Mouse (Mus musculus) neural tube, embryonic 15.5 days (tissue): ENCODE results near the gene Hck. TPM values are rescaled to one million over a fixed set of nuclear protein-coding genes. Genes with fewer than 3 reads are reported as not detected.

Source experiments
- ATAC-seq: fragments of 200-750 bp; cut with Nextera tagmentation; 2 replicates; pipeline ENCODE4 v1.8.0; 2017; ENCODE audit warnings: mild to moderate bottlenecking, moderate TSS enrichment, moderate library complexity; ENCODE audit not compliant: low FRiP score
- H3K27ac ChIP-seq: fragments of 300-500 bp; sonication (generic); replicated peaks from 2 replicates; pipeline ENCODE4 v1.5.1; 2015; ENCODE audit warnings: mild to moderate bottlenecking, inconsistent platforms
- H3K27me3 ChIP-seq: fragments of 300-500 bp; sonication (generic); replicated peaks from 2 replicates; pipeline ENCODE4 v1.6.1; 2015; ENCODE audit warnings: inconsistent platforms
- H3K36me3 ChIP-seq: fragments of 300-500 bp; sonication (generic); 2 replicates; pipeline ENCODE4 v1.6.1; 2015; ENCODE audit warnings: inconsistent platforms
- H3K4me1 ChIP-seq: fragments of 300-500 bp; sonication (generic); 2 replicates; pipeline ENCODE4 v1.6.1; 2015; ENCODE audit warnings: inconsistent platforms
- H3K4me2 ChIP-seq: fragments of 300-500 bp; sonication (generic); 2 replicates; pipeline ENCODE4 v1.6.1; 2015; ENCODE audit warnings: inconsistent platforms, mild to moderate bottlenecking, moderate library complexity
- H3K4me3 ChIP-seq: fragments of 300-500 bp; sonication (generic); replicated peaks from 2 replicates; pipeline ENCODE4 v1.5.1; 2015; ENCODE audit warnings: mild to moderate bottlenecking, inconsistent platforms
- H3K9ac ChIP-seq: fragments of 300-500 bp; sonication (generic); replicated peaks from 2 replicates; pipeline ENCODE4 v1.6.1; 2015; ENCODE audit warnings: mild to moderate bottlenecking, inconsistent platforms
- H3K9me3 ChIP-seq: fragments of 300-500 bp; sonication (generic); replicated peaks from 2 replicates; pipeline ENCODE4 v1.6.1; 2016; ENCODE audit warnings: inconsistent platforms
- WGBS: fragments of 180-500 bp; shearing (Covaris S2); methylation state at CpG from one replicate; pipeline ENCODE4 v1.1.7; 2015; ENCODE audit warnings: mixed read lengths; 5-methylcytosine and 5-hydroxymethylcytosine counted together
- polyA plus RNA-seq: library from polyadenylated mRNA; unstranded; fragments of >200 nt; fragmentation: Nextera tagmentation; extraction: Ambion mirVana; gene quantifications from 2 replicates; pipeline ENCODE4 v1.2.1, GENCODE M21; 2015

Hck gene
- polyA plus RNA-seq, 1 experiment from 2014 or later, result 3.2 TPM

- Histone ChIP-seq H3K9ac (no peak overlapping the region), H3K36me3 (peaks cover 92% of the 10 kb centered on the region), H3K4me1 (no peaks in the 10 kb centered on the region), H3K27ac (no peak overlapping the region), H3K27me3 (no peaks in the 10 kb centered on the region), H3K4me3 (no peak overlapping the region), H3K9me3 (no peaks in the 10 kb centered on the region), H3K4me2 (no peak overlapping the region)
- no peak for ATAC-seq
- 85% methylated on average over 2 of the region's 2 CpGs for WGBS
Measured at GRCm38 (mm10) chr2:153186176-153186591, 77.9 kb downstream of the Hck start.

- 94% methylated on average over 2 of the region's 2 CpGs for WGBS
- no peak overlapping the region for H3K4me3 ChIP-seq
- no peaks in the 10 kb centered on the region for H3K9me3 ChIP-seq
- no peaks in the 10 kb centered on the region for H3K27me3 ChIP-seq
- H3K4me1 ChIP-seq, result no peaks in the 10 kb centered on the region
- ATAC-seq, result no peak
- peaks cover 94% of the 10 kb centered on the region for H3K36me3 ChIP-seq
- no peak overlapping the region for H3K4me2 ChIP-seq
- no peak overlapping the region for H3K9ac ChIP-seq
- H3K27ac ChIP-seq, result no peak overlapping the region
Measured at GRCm38 (mm10) chr2:153187848-153188247, 79.6 kb downstream of the Hck start.

- no peak overlapping the region for H3K4me3 ChIP-seq
- 91% methylated on average over 2 of the region's 2 CpGs for WGBS
- no peak overlapping the region for H3K9ac ChIP-seq
- H3K27me3 ChIP-seq, result no peaks in the 10 kb centered on the region
- no peak overlapping the region for H3K27ac ChIP-seq
- H3K4me2 ChIP-seq, result no peak overlapping the region
- no peak for ATAC-seq
- H3K4me1 ChIP-seq, result no peaks in the 10 kb centered on the region
- peaks cover 88% of the 10 kb centered on the region for H3K36me3 ChIP-seq
- H3K9me3 ChIP-seq, result no peaks in the 10 kb centered on the region
Measured at GRCm38 (mm10) chr2:153191242-153191641, 83.0 kb downstream of the Hck start.

GRCm38 (mm10) chr2:153194255-153194654 lies 86.0 kb downstream of the Hck start:
- Histone ChIP-seq H3K27me3 (no peaks in the 10 kb centered on the region), H3K36me3 (peaks cover 79% of the 10 kb centered on the region), H3K4me1 (no peaks in the 10 kb centered on the region), H3K27ac (no peak overlapping the region), H3K9me3 (no peaks in the 10 kb centered on the region), H3K4me2 (no peak overlapping the region), H3K9ac (no peak overlapping the region), H3K4me3 (no peak overlapping the region)
- no peak for ATAC-seq
- 97% methylated on average over 3 of the region's 3 CpGs for WGBS

GRCm38 (mm10) chr2:153198485-153198884 lies 90.2 kb downstream of the Hck start:
- no peak overlapping the region for H3K9ac ChIP-seq
- no peaks in the 10 kb centered on the region for H3K4me1 ChIP-seq
- H3K9me3 ChIP-seq, result no peaks in the 10 kb centered on the region
- no peak overlapping the region for H3K4me2 ChIP-seq
- no peaks in the 10 kb centered on the region for H3K27me3 ChIP-seq
- no peak overlapping the region for H3K4me3 ChIP-seq
- no peak overlapping the region for H3K27ac ChIP-seq
- WGBS, result 86% methylated on average over 5 of the region's 5 CpGs
- ATAC-seq, result no peak
- peaks cover 67% of the 10 kb centered on the region for H3K36me3 ChIP-seq

- no peak overlapping the region for H3K4me3 ChIP-seq
- 89% methylated on average over 2 of the region's 2 CpGs for WGBS
- no peak overlapping the region for H3K9ac ChIP-seq
- H3K4me2 ChIP-seq, result no peak overlapping the region
- no peaks in the 10 kb centered on the region for H3K4me1 ChIP-seq
- ATAC-seq, result no peak
- H3K9me3 ChIP-seq, result no peaks in the 10 kb centered on the region
- H3K36me3 ChIP-seq, result peaks cover 71% of the 10 kb centered on the region
- H3K27me3 ChIP-seq, result no peaks in the 10 kb centered on the region
- H3K27ac ChIP-seq, result no peak overlapping the region
Measured at GRCm38 (mm10) chr2:153199114-153199513, 90.8 kb downstream of the Hck start.

Other genes with a start within 250 kb of the Hck start
- gene Mylk2, start 197.1 kb upstream of the Hck start, polyA plus RNA-seq, result 0.08 and 0.29 TPM in 2 replicates
- gene Foxs1, start 175.3 kb upstream of the Hck start, polyA plus RNA-seq, result 4.0 and 4.3 TPM in 2 replicates
- 10.5 and 13.5 TPM in 2 replicates for gene Dusp15, start 156.8 kb upstream of the Hck start, polyA plus RNA-seq
- 8.1 and 8.7 TPM in 2 replicates for gene Ttll9, start 146.0 kb upstream of the Hck start, polyA plus RNA-seq
- 240 and 256 TPM in 2 replicates for gene Pdrg1, start 93.0 kb upstream of the Hck start, polyA plus RNA-seq
- gene Xkr7, start 76.6 kb upstream of the Hck start, polyA plus RNA-seq, result 1.7 and 2.0 TPM in 2 replicates
- 1.3 and 1.4 TPM in 2 replicates for gene Ccm2l, start 42.5 kb upstream of the Hck start, polyA plus RNA-seq
- 83.0 and 83.7 TPM in 2 replicates for gene Tm9sf4, start 52.8 kb downstream of the Hck start, polyA plus RNA-seq
- 37.2 and 38.0 TPM in 2 replicates for gene Tspyl3, start 117.0 kb downstream of the Hck start, polyA plus RNA-seq
- gene Plagl2, start 133.0 kb downstream of the Hck start, polyA plus RNA-seq, result 4.4 and 8.9 TPM in 2 replicates
- 5.3 and 5.5 TPM in 2 replicates for gene Pofut1, start 133.1 kb downstream of the Hck start, polyA plus RNA-seq
- 18.1 and 21.9 TPM in 2 replicates for gene Kif3b, start 182.9 kb downstream of the Hck start, polyA plus RNA-seq
- gene Asxl1, start 237.4 kb downstream of the Hck start, polyA plus RNA-seq, result 10.2 and 10.6 TPM in 2 replicates